Mouse (Mus musculus) G1E (cell line): ENCODE measurements around the gene Zfp523. TPM values are rescaled to one million over a fixed set of nuclear protein-coding genes. Genes with fewer than 3 reads are reported as not detected.

Source experiments
- ATAC-seq: 2 replicates; pipeline ENCODE4 v1.8.0; 2016; ENCODE audit warnings: mild to moderate bottlenecking; ENCODE audit not compliant: insufficient number of reproducible peaks, poor library complexity, low FRiP score, severe bottlenecking; ENCODE audit errors: extremely low read depth
- DNase-seq: peaks from one replicate; pipeline ENCODE4 v3.0.0; 2012; ENCODE audit warnings: low spot score
- H3K27me3 ChIP-seq: 2 replicates; pipeline ENCODE4 v1.6.1; 2012; ENCODE audit warnings: mild to moderate bottlenecking, low read length, inconsistent platforms; ENCODE audit not compliant: insufficient read depth
- H3K36me3 ChIP-seq: replicated peaks from 2 replicates; pipeline ENCODE3; 2012; ENCODE audit warnings: mild to moderate bottlenecking, inconsistent platforms
- H3K4me1 ChIP-seq: 2 replicates; pipeline ENCODE4 v1.6.1; 2012; ENCODE audit warnings: low read depth, low read length, inconsistent platforms, mixed read lengths; ENCODE audit not compliant: insufficient read depth
- H3K4me3 ChIP-seq: 2 replicates; pipeline ENCODE4 v1.5.1; 2012; ENCODE audit warnings: low read depth, mild to moderate bottlenecking, inconsistent platforms, low read length, moderate library complexity, mixed read lengths
- H3K9me3 ChIP-seq: replicated peaks from 2 replicates; pipeline ENCODE4 v1.6.1; 2012; ENCODE audit warnings: inconsistent platforms
- CTCF ChIP-seq: IDR thresholded peaks from 2 replicates; pipeline ENCODE4 v1.5.1; 2012; ENCODE audit warnings: low read depth, low read length, inconsistent platforms, mixed read lengths
- GATA1 ChIP-seq: IDR thresholded peaks from 2 replicates; pipeline ENCODE4 v1.6.1; 2012; ENCODE audit warnings: borderline replicate concordance, low read length, inconsistent platforms, mixed read lengths
- GATA2 ChIP-seq: IDR thresholded peaks from 2 replicates; pipeline ENCODE4 v1.6.1; 2012; ENCODE audit warnings: low read depth, low read length, inconsistent platforms, borderline replicate concordance
- POLR2AphosphoS5 ChIP-seq: IDR thresholded peaks from 2 replicates; pipeline ENCODE4 v1.6.1; 2012; ENCODE audit warnings: low read depth, low read length, inconsistent platforms; ENCODE audit not compliant: insufficient replicate concordance
- TAL1 ChIP-seq: conservative IDR thresholded peaks from 2 replicates; pipeline ENCODE4 v1.6.1; 2012; ENCODE audit warnings: low read depth, low read length, inconsistent platforms, mixed read lengths
- polyA plus RNA-seq: library from polyadenylated mRNA; stranded (reverse); fragments of >175 nt; gene quantifications from 2 replicates; pipeline ENCODE4 v1.2.3, GENCODE M21; 2012
- total RNA-seq, 2 experiments: library from RNA; stranded (forward) in 1 of 2; stranded (reverse) in 1 of 2; fragments of 200-1000 nt in 1 of 2; fragments of >200 nt in 1 of 2; fragmentation: Nextera tagmentation in 1 of 2; gene quantifications; 2 replicates each; pipeline ENCODE4 v1.2.3; 2014 to 2017

Zfp523 gene
- total and polyA plus RNA-seq, 3 experiments: 11.9 to 39.9 (median 20.8) TPM

DNA sequence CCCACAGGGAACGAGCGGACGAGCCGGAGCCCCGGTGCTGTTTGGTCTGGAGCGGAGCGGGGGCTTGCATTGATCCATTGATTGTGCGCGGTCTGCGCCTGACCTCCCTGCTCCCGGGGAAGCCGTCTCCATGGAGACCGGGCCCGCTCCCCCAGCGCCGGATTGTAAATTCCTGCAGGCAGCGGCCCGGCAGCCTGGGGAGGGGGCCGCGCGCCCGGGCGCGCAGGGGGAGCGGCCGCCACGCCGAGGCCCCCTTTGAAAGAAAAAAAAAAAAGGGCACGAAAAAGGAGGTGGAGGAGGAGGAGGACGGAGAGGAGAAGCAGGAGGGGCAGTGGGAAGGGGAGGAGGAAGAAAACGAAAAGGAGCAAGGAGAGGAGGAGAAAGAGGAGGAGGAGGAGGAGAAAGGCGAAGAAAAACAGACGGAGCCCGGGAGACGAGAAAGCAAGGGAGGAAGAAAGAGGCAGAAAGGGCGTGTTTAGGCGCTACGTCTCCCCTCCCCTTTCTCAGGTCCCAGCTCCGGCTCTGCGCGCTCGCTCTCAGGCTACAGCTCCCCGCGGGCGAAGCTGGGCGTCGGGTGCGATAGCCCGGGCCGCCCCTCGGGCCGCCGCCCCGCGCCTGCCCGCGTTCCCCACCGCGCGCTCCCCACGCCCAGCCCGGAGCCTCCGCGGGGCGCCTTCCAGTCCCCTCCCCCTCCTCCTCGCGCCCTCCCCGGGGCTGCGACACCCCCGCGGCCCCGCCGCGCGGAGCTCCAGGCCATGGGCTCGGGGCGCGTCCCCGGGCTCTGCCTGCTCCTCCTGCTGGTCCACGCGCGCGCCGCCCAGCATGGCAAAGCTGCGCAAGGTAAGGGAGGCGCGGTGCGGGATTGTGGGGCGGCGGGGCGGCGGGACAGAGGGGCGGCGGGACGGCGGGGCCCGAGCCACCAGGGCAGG lies 34.9 kb upstream of the Zfp523 start, which contains the start of gene Scube3:
Scube3 (plus strand) TSS at position 371 of the 929 bp plus-strand sequence.
- TF ChIP-seq GATA1 (no peak), CTCF (no peak)
- no peaks in the 10 kb centered on the region for H3K36me3 ChIP-seq
- peaks cover 4% of the 10 kb centered on the region; the same call in 1 of the 2 replicates for H3K9me3 ChIP-seq
- ATAC-seq: no peak
- no peak within 1 kb of the TSS for H3K4me3 ChIP-seq
- peaks cover 61% of the 10 kb centered on the region for H3K27me3 ChIP-seq
- no peaks in the 10 kb centered on the region for H3K4me1 ChIP-seq
- no peak for DNase-seq

DNA sequence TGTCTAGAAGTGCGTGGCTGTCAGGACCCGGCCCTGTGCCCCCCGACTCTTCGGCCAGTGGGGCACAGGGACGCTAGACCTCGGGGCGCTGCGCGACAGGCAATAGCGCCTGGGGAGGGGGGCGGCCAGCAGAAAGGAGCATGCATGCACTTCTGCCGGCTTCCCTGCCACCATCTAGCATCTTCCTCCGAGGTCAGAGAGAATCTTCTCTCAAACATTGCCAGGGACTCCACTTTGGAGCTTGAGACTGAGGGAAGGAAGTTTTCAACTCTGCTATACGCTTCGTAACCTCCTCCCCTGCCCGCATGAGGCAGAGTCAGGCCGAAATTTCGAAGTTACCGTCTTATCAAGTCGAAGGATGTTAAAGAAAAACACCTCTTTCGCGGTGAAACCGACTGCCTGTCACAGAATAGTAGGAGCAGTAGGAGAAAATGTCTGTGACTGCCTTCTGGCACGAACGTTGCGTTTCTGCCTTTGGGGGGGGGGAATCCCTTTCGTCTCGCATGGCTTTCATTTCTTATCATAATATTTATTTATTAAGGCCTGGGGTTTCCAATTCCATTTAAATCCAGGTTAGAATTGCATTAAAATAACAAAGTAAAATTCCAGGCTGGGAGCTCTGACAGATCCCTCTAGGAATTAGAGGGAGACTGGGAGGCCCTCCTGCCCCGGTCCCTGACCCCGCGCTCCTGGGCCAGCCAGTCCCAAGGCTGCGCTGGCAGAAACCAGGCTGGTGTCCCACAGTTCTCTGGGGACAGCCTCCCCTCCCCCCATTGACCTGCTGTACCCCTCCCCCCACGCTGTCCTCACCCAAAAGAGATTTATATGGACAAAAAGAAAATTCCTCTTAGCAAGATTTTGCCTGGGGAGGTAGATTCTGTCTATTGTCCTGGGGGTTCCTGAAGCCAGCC lies 34.0 kb upstream of the Zfp523 start:
- peaks cover 4% of the 10 kb centered on the region; the same call in 1 of the 2 replicates for H3K9me3 ChIP-seq
- H3K27me3 ChIP-seq: peaks cover 62% of the 10 kb centered on the region
- no peak for ATAC-seq
- no peak for DNase-seq
- no peak overlapping the region for H3K4me3 ChIP-seq
- no peak for TF ChIP-seq POLR2AphosphoS5
- TF ChIP-seq TAL1: no peak
- no peak for TF ChIP-seq GATA2
- TF ChIP-seq CTCF: no peak
- TF ChIP-seq GATA1: no peak
- H3K4me1 ChIP-seq: no peaks in the 10 kb centered on the region
- no peaks in the 10 kb centered on the region for H3K36me3 ChIP-seq

DNA sequence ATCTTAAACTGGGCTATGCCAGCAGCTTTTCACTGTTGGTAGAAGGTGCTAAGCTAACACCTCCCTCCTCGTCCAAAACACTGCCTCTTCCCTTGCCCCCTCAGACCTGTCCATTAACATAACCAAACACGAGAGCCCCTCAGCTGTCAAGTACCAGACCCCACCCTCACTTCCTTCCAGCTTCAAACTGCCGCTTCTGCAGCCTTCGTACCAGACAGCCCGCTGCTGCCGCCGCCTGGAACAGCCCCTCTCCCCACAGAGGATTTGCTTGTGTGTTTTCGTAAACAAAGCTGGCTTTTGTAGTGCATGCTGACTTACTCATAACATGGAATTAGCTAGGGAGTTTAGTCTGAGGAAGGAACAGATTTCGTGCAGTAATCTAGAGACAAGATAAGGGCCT lies 33.2 kb upstream of the Zfp523 start:
- Histone ChIP-seq H3K27me3 (peaks cover 67% of the 10 kb centered on the region), H3K4me3 (no peak overlapping the region), H3K36me3 (no peaks in the 10 kb centered on the region), H3K9me3 (peaks cover 4% of the 10 kb centered on the region; the same call in 1 of the 2 replicates), H3K4me1 (no peaks in the 10 kb centered on the region)
- ATAC-seq (no peak), DNase-seq (no peak)
- no peak for TF ChIP-seq TAL1
- TF ChIP-seq CTCF: no peak
- no peak for TF ChIP-seq POLR2AphosphoS5
- TF ChIP-seq GATA2: no peak
- no peak for TF ChIP-seq GATA1

DNA sequence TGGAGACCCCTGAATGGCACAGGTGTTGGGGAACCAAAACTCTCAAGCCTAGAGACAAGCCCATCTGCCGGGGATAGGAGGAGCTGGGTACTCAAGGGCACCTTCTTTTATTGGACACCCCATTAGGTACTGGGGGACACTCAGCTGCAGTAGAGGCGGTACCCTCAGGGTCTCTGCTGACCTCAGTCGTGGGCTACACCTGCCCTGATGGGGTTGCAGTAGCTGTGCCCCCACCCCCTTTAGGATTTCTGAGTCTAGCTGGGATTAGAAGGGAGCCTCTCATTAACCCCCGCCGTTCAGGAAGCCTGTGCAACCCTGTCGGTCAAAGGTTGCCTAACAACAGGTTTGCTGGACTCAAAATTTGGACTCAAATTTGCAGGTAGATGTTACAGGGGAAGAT lies 32.7 kb upstream of the Zfp523 start:
- ATAC-seq (no peak), DNase-seq (no peak)
- no peak overlapping the region for H3K4me3 ChIP-seq
- peaks cover 4% of the 10 kb centered on the region; the same call in 1 of the 2 replicates for H3K9me3 ChIP-seq
- H3K27me3 ChIP-seq: peaks cover 62% of the 10 kb centered on the region
- no peaks in the 10 kb centered on the region for H3K36me3 ChIP-seq
- TF ChIP-seq GATA1 (no peak), TAL1 (no peak), POLR2AphosphoS5 (no peak), CTCF (no peak), GATA2 (no peak)
- H3K4me1 ChIP-seq: no peaks in the 10 kb centered on the region

DNA sequence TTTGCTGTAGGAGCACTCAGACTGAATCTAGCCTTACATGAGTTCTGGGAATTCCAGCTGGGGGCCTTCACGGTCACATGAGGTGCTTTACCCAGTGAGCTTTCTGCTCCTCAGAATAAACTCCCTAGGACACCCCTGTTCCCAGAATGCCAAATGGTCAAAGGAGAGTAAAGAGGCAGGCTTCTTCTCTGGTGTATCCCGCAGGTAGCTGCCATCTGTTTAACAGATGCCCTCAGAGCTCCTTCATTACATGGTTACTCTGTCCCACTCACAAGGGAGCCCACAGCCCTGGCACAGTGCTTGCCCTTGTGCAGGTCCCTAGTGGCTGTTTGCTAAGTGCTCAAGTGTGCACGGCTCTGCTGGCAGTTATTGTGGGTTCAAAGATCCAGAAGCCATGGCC lies 28.6 kb upstream of the Zfp523 start:
- Histone ChIP-seq H3K9me3 (no peaks in the 10 kb centered on the region), H3K4me1 (no peaks in the 10 kb centered on the region), H3K27me3 (peaks cover 53% of the 10 kb centered on the region), H3K4me3 (no peak overlapping the region), H3K36me3 (no peaks in the 10 kb centered on the region)
- ATAC-seq: no peak
- TF ChIP-seq GATA2 (no peak), GATA1 (no peak), TAL1 (no peak), POLR2AphosphoS5 (no peak), CTCF (no peak)
- DNase-seq: no peak

DNA sequence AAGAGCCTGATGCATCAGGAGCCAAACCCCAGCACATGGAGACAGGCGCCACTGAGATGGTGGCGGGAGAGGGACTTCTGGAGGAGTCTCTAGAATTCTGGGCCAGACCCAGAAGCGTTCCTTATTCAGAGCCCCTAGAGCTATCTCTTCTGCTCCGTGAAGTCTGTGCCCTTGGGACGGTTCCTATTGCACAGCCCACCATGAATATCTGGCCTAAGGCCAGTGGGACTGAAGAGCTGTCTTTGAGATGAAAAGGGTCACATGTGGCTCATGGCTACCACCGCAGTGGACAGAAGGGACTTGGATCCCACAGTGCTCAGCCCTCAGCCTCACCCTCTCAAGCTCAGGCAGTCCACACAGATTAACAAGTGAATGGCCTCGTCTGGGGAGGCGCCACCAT lies 27.2 kb upstream of the Zfp523 start:
- no peak overlapping the region for H3K4me3 ChIP-seq
- no peaks in the 10 kb centered on the region for H3K4me1 ChIP-seq
- DNase-seq: no peak
- TF ChIP-seq POLR2AphosphoS5 (no peak), TAL1 (no peak), CTCF (no peak)
- no peaks in the 10 kb centered on the region for H3K9me3 ChIP-seq
- peaks cover 39% of the 10 kb centered on the region for H3K27me3 ChIP-seq
- ATAC-seq: no peak
- H3K36me3 ChIP-seq: no peaks in the 10 kb centered on the region
